Mouse (Mus musculus) stomach, embryonic 15.5 days (tissue): ENCODE measurements around the gene Casp1. TPM values are rescaled to one million over a fixed set of nuclear protein-coding genes. Genes with fewer than 3 reads are reported as not detected.

Source experiments
- ATAC-seq: fragments of 200-750 bp; cut with Nextera tagmentation; 2 replicates; pipeline ENCODE4 v1.8.0; 2017; ENCODE audit warnings: low read depth, moderate number of reproducible peaks, moderate TSS enrichment; ENCODE audit not compliant: insufficient read depth, low FRiP score
- H3K27ac ChIP-seq: fragments of 300-500 bp; sonication (generic); 2 replicates; pipeline ENCODE4 v1.5.1; 2015; ENCODE audit warnings: mild to moderate bottlenecking, inconsistent platforms
- H3K27me3 ChIP-seq: fragments of 300-500 bp; sonication (generic); replicated peaks from 2 replicates; pipeline ENCODE4 v1.6.1; 2015; ENCODE audit warnings: inconsistent platforms
- H3K36me3 ChIP-seq: fragments of 300-500 bp; sonication (generic); 2 replicates; pipeline ENCODE4 v1.6.1; 2015; ENCODE audit warnings: inconsistent platforms
- H3K4me1 ChIP-seq: fragments of 300-500 bp; sonication (generic); 2 replicates; pipeline ENCODE4 v1.6.1; 2015; ENCODE audit warnings: inconsistent platforms
- H3K4me2 ChIP-seq: fragments of 300-500 bp; sonication (generic); 2 replicates; pipeline ENCODE4 v1.6.1; 2015; ENCODE audit warnings: mild to moderate bottlenecking, inconsistent platforms
- H3K4me3 ChIP-seq: fragments of 300-500 bp; sonication (generic); replicated peaks from 2 replicates; pipeline ENCODE4 v1.5.1; 2015; ENCODE audit warnings: inconsistent platforms
- H3K9ac ChIP-seq: fragments of 300-500 bp; sonication (generic); 2 replicates; pipeline ENCODE4 v1.6.1; 2015; ENCODE audit warnings: inconsistent platforms
- H3K9me3 ChIP-seq: fragments of 300-500 bp; sonication (generic); 2 replicates; pipeline ENCODE4 v1.6.1; 2016; ENCODE audit warnings: inconsistent platforms
- WGBS: fragments of 180-500 bp; shearing (Covaris S2); methylation state at CpG from one replicate; pipeline ENCODE4 v1.1.7; 2015; 5-methylcytosine and 5-hydroxymethylcytosine counted together
- polyA plus RNA-seq: library from polyadenylated mRNA; unstranded; fragments of >200 nt; fragmentation: Nextera tagmentation; extraction: Ambion mirVana; gene quantifications from 2 replicates; pipeline ENCODE4 v1.2.1, GENCODE M21; 2015

Casp1 gene
- polyA plus RNA-seq, 1 experiment from 2014 or later: 2.7 TPM

- H3K4me3 ChIP-seq: no peak overlapping the region
- 68% methylated on average over 3 of the region's 3 CpGs for WGBS
- no peaks in the 10 kb centered on the region for H3K9me3 ChIP-seq
- ATAC-seq: no peak
- no peak overlapping the region for H3K27ac ChIP-seq
- no peak overlapping the region for H3K4me2 ChIP-seq
- H3K27me3 ChIP-seq: no peaks in the 10 kb centered on the region
- H3K36me3 ChIP-seq: no peaks in the 10 kb centered on the region
- no peaks in the 10 kb centered on the region for H3K4me1 ChIP-seq
- no peak overlapping the region for H3K9ac ChIP-seq
Measured at GRCm38 (mm10) chr9:5328204-5328603, 29.9 kb downstream of the Casp1 start.

- Histone ChIP-seq H3K4me3 (no peak overlapping the region), H3K9ac (no peak overlapping the region), H3K27ac (no peak overlapping the region), H3K27me3 (no peaks in the 10 kb centered on the region), H3K4me1 (no peaks in the 10 kb centered on the region), H3K9me3 (no peaks in the 10 kb centered on the region), H3K36me3 (no peaks in the 10 kb centered on the region), H3K4me2 (no peak overlapping the region)
- peak; percentile 56; the same call in 1 of the 2 replicates for ATAC-seq
Measured at GRCm38 (mm10) chr9:5332441-5332840, 34.1 kb downstream of the Casp1 start.

GRCm38 (mm10) chr9:5333422-5333821 is 35.1 kb downstream of the Casp1 start:
- H3K4me3 ChIP-seq: no peak overlapping the region
- WGBS: 89% methylated on average over 1 of the region's 1 CpGs
- no peak for ATAC-seq
- H3K9ac ChIP-seq: no peak overlapping the region
- H3K4me1 ChIP-seq: no peaks in the 10 kb centered on the region
- H3K27me3 ChIP-seq: no peaks in the 10 kb centered on the region
- no peaks in the 10 kb centered on the region for H3K36me3 ChIP-seq
- H3K4me2 ChIP-seq: no peak overlapping the region
- no peaks in the 10 kb centered on the region for H3K9me3 ChIP-seq
- H3K27ac ChIP-seq: no peak overlapping the region

GRCm38 (mm10) chr9:5343092-5343491 is 44.8 kb downstream of the Casp1 start:
- no peak overlapping the region for H3K4me2 ChIP-seq
- 83% methylated on average over 1 of the region's 1 CpGs for WGBS
- H3K4me1 ChIP-seq: no peaks in the 10 kb centered on the region
- H3K27ac ChIP-seq: no peak overlapping the region
- H3K27me3 ChIP-seq: no peaks in the 10 kb centered on the region
- H3K36me3 ChIP-seq: no peaks in the 10 kb centered on the region
- no peak overlapping the region for H3K9ac ChIP-seq
- no peak for ATAC-seq
- H3K4me3 ChIP-seq: no peak overlapping the region
- H3K9me3 ChIP-seq: no peaks in the 10 kb centered on the region

GRCm38 (mm10) chr9:5344090-5344489 is 45.8 kb downstream of the Casp1 start:
- Histone ChIP-seq H3K27ac (no peak overlapping the region), H3K4me1 (no peaks in the 10 kb centered on the region), H3K9me3 (no peaks in the 10 kb centered on the region), H3K9ac (no peak overlapping the region), H3K27me3 (no peaks in the 10 kb centered on the region), H3K36me3 (no peaks in the 10 kb centered on the region), H3K4me2 (no peak overlapping the region), H3K4me3 (no peak overlapping the region)
- 87% methylated on average over 4 of the region's 4 CpGs for WGBS
- no peak for ATAC-seq

- 22% methylated on average over 4 of the region's 4 CpGs for WGBS
- Histone ChIP-seq H3K27me3 (no peaks in the 10 kb centered on the region), H3K9me3 (no peaks in the 10 kb centered on the region), H3K4me1 (no peaks in the 10 kb centered on the region), H3K4me3 (peak within 1 kb of the TSS; percentile 16; the same call in 1 of the 2 replicates), H3K36me3 (no peaks in the 10 kb centered on the region), H3K27ac (peak within 1 kb of the TSS; percentile 65; the same call in 1 of the 2 replicates), H3K9ac (no peak within 1 kb of the TSS), H3K4me2 (peak within 1 kb of the TSS; percentile 25)
- ATAC-seq: no peak; the same call in 1 of the 2 replicates
Measured at GRCm38 (mm10) chr9:5345291-5345898, 47.1 kb downstream of the Casp1 start, which contains the start of gene Casp12. Gene Casp12, plus strand, starts transcription at chr9:5345430.

GRCm38 (mm10) chr9:5347381-5347780 is 49.1 kb downstream of the Casp1 start:
- Histone ChIP-seq H3K9ac (no peak overlapping the region), H3K4me1 (no peaks in the 10 kb centered on the region), H3K27ac (no peak overlapping the region), H3K9me3 (no peaks in the 10 kb centered on the region), H3K4me3 (no peak overlapping the region), H3K36me3 (no peaks in the 10 kb centered on the region), H3K27me3 (no peaks in the 10 kb centered on the region), H3K4me2 (no peak overlapping the region)
- ATAC-seq: no peak
- 74% methylated on average over 4 of the region's 4 CpGs for WGBS

GRCm38 (mm10) chr9:5353673-5354072 is 55.4 kb downstream of the Casp1 start:
- Histone ChIP-seq H3K27ac (no peak overlapping the region), H3K4me2 (no peak overlapping the region), H3K27me3 (no peaks in the 10 kb centered on the region), H3K4me1 (no peaks in the 10 kb centered on the region), H3K9ac (no peak overlapping the region), H3K36me3 (no peaks in the 10 kb centered on the region), H3K4me3 (no peak overlapping the region), H3K9me3 (no peaks in the 10 kb centered on the region)
- no peak for ATAC-seq
- WGBS: 81% methylated on average over 2 of the region's 2 CpGs

GRCm38 (mm10) chr9:5356801-5357200 is 58.5 kb downstream of the Casp1 start:
- no peak for ATAC-seq
- Histone ChIP-seq H3K9me3 (no peaks in the 10 kb centered on the region), H3K9ac (no peak overlapping the region), H3K27ac (no peak overlapping the region), H3K36me3 (no peaks in the 10 kb centered on the region), H3K4me3 (no peak overlapping the region), H3K27me3 (no peaks in the 10 kb centered on the region), H3K4me1 (no peaks in the 10 kb centered on the region), H3K4me2 (no peak overlapping the region)

Other genes with a start within 250 kb of the Casp1 start
- 1.8 and 2.0 TPM in 2 replicates for gene Casp4, start 10.3 kb downstream of the Casp1 start, polyA plus RNA-seq
- 6.5 and 7.7 TPM in 2 replicates for gene Casp12, start 46.9 kb downstream of the Casp1 start, polyA plus RNA-seq